Mouse (Mus musculus): Measurements from ENCODE around the gene Adh6b.

The Adh6b gene

GRCm38 (mm10) chr3:138341471-138341870 is at the start of gene Adh6b:
Gene Adh6b (plus strand): TSS chr3:138341775.
- no peak for DNase-seq (ENCODE audit: extremely low spot score, low spot score)

GRCm38 (mm10) chr3:138293298-138293895 is 48.2 kb upstream of the Adh6b start:
- no peak for DNase-seq (ENCODE audit: extremely low spot score, low spot score)

GRCm38 (mm10) chr3:138300130-138300529 is 41.4 kb upstream of the Adh6b start:
- DNase-seq (ENCODE audit: extremely low spot score, low spot score): no peak

GRCm38 (mm10) chr3:138302676-138303075 is 38.9 kb upstream of the Adh6b start:
- DNase-seq (ENCODE audit: extremely low spot score, low spot score): no peak

GRCm38 (mm10) chr3:138303771-138304488 is 37.6 kb upstream of the Adh6b start:
- DNase-seq (ENCODE audit: extremely low spot score, low spot score): no peak

- no peak for DNase-seq (ENCODE audit: extremely low spot score, low spot score)
These were observed 37.1 kb upstream of the Adh6b start for GRCm38 (mm10) chr3:138304489-138304871.

GRCm38 (mm10) chr3:138305486-138306289 is 35.9 kb upstream of the Adh6b start:
- DNase-seq (ENCODE audit: extremely low spot score, low spot score): no peak

GRCm38 (mm10) chr3:138306290-138306683 is 35.3 kb upstream of the Adh6b start:
- DNase-seq (ENCODE audit: extremely low spot score, low spot score): peak; percentile 19

GRCm38 (mm10) chr3:138309910-138310309 is 31.7 kb upstream of the Adh6b start:
- DNase-seq (ENCODE audit: extremely low spot score, low spot score): no peak

- no peak for DNase-seq (ENCODE audit: extremely low spot score, low spot score)
These were observed 30.6 kb upstream of the Adh6b start for GRCm38 (mm10) chr3:138311015-138311414.

GRCm38 (mm10) chr3:138312965-138313364 is 28.6 kb upstream of the Adh6b start, which contains the start of gene Adh6a:
Gene Adh6a (plus strand): TSS chr3:138313286.
- no peak for DNase-seq (ENCODE audit: extremely low spot score, low spot score)

GRCm38 (mm10) chr3:138316908-138317472 is 24.6 kb upstream of the Adh6b start:
- no peak for DNase-seq (ENCODE audit: extremely low spot score, low spot score)

GRCm38 (mm10) chr3:138325001-138325400 is 16.6 kb upstream of the Adh6b start:
- DNase-seq (ENCODE audit: extremely low spot score, low spot score): no peak

- no peak for DNase-seq (ENCODE audit: extremely low spot score, low spot score)
These were observed 16.1 kb upstream of the Adh6b start for GRCm38 (mm10) chr3:138325466-138325865.

GRCm38 (mm10) chr3:138333910-138334309 is 7.7 kb upstream of the Adh6b start:
- DNase-seq (ENCODE audit: extremely low spot score, low spot score): no peak

- no peak for DNase-seq (ENCODE audit: extremely low spot score, low spot score)
These were observed 7.3 kb upstream of the Adh6b start for GRCm38 (mm10) chr3:138334320-138334719.

- DNase-seq (ENCODE audit: extremely low spot score, low spot score): no peak
These were observed 6.0 kb upstream of the Adh6b start for GRCm38 (mm10) chr3:138335566-138335965.

GRCm38 (mm10) chr3:138336104-138336754 is 5.3 kb upstream of the Adh6b start:
- DNase-seq (ENCODE audit: extremely low spot score, low spot score): no peak

- DNase-seq (ENCODE audit: extremely low spot score, low spot score): no peak
These were observed 5.5 kb downstream of the Adh6b start for GRCm38 (mm10) chr3:138347041-138347440.

- DNase-seq (ENCODE audit: extremely low spot score, low spot score): no peak
These were observed 10.6 kb downstream of the Adh6b start for GRCm38 (mm10) chr3:138352012-138352809.

GRCm38 (mm10) chr3:138358856-138359255 is 17.3 kb downstream of the Adh6b start:
- no peak for DNase-seq (ENCODE audit: extremely low spot score, low spot score)
